Mouse (Mus musculus) heart, postnatal 0 days (tissue): Measurements from ENCODE around the gene Gm43552. TPM values are rescaled to one million over a fixed set of nuclear protein-coding genes. Genes with fewer than 3 reads are reported as not detected.

Experiments
- ATAC-seq: fragments of 200-750 bp; cut with Nextera tagmentation; 2 replicates; pipeline ENCODE4 v1.8.0; 2017; ENCODE audit warnings: low read depth, moderate number of reproducible peaks, moderate library complexity; ENCODE audit not compliant: insufficient read depth
- DNase-seq: peaks from one replicate; pipeline ENCODE4 v3.0.0-alpha.2; 2016; ENCODE audit warnings: low spot score
- H3K27ac ChIP-seq: fragments of 300-500 bp; sonication (generic); 2 replicates; pipeline ENCODE4 v1.5.1; 2014; ENCODE audit warnings: low read depth, mild to moderate bottlenecking
- H3K27me3 ChIP-seq: fragments of 300-500 bp; sonication (generic); 2 replicates; pipeline ENCODE4 v1.6.1; 2014; ENCODE audit warnings: low read length, mixed read lengths; ENCODE audit not compliant: control insufficient read depth, insufficient read depth
- H3K36me3 ChIP-seq: fragments of 300-500 bp; sonication (generic); replicated peaks from 2 replicates; pipeline ENCODE4 v1.6.1; 2014; ENCODE audit warnings: low read length, mixed read lengths; ENCODE audit not compliant: control insufficient read depth, insufficient read depth
- H3K4me1 ChIP-seq: fragments of 300-500 bp; sonication (generic); 2 replicates; pipeline ENCODE4 v1.6.1; 2014; ENCODE audit warnings: antibody characterized with exemption; ENCODE audit not compliant: control insufficient read depth, insufficient read depth
- H3K4me2 ChIP-seq: fragments of 300-500 bp; sonication (generic); 2 replicates; pipeline ENCODE4 v1.6.1; 2014; ENCODE audit warnings: low read depth, mild to moderate bottlenecking, low read length, moderate library complexity
- H3K4me3 ChIP-seq: fragments of 300-500 bp; sonication (generic); 2 replicates; pipeline ENCODE4 v1.5.1; 2014; ENCODE audit warnings: low read depth, low read length
- H3K9ac ChIP-seq: fragments of 300-500 bp; sonication (generic); replicated peaks from 2 replicates; pipeline ENCODE4 v1.6.1; 2014; ENCODE audit warnings: low read depth, low read length, mixed read lengths
- H3K9me3 ChIP-seq: fragments of 300-500 bp; sonication (generic); replicated peaks from 2 replicates; pipeline ENCODE4 v1.6.1; 2016; ENCODE audit warnings: low read length; ENCODE audit not compliant: control insufficient read depth
- CTCF ChIP-seq: IDR thresholded peaks from 2 replicates; pipeline ENCODE4 v1.5.1; 2016; ENCODE audit warnings: antibody characterized with exemption, control low read depth, low read depth
- EP300 ChIP-seq: IDR thresholded peaks from 2 replicates; pipeline ENCODE4 v1.6.1; 2016; ENCODE audit warnings: antibody characterized with exemption, low read depth
- WGBS: fragments of 180-500 bp; shearing (Covaris S2); extraction: QIAGEN DNeasy Blood & Tissue Kit; methylation state at CpG from one replicate; pipeline ENCODE4 v1.1.7; 2014; 5-methylcytosine and 5-hydroxymethylcytosine counted together
- polyA plus RNA-seq: library from polyadenylated mRNA; unstranded; fragments of >200 nt; fragmentation: Nextera tagmentation; extraction: Ambion mirVana; gene quantifications from 2 replicates; pipeline ENCODE4 v1.2.1, GENCODE M21; 2015
- total RNA-seq: library from RNA; depleted of rRNA; stranded (reverse); fragments of >200 nt; gene quantifications from 2 replicates; pipeline ENCODE4 v1.2.3, GENCODE M21; 2014; ENCODE audit warnings: low replicate concordance

Gene Gm43552
- total and polyA plus RNA-seq, 2 experiments from 2014 or later, result not detected

GRCm38 (mm10) chr5:65491767-65492715, 592 bp downstream of the Gm43552 start:
- Histone ChIP-seq H3K27ac (peak overlapping the region; percentile 98), H3K36me3 (no peaks in the 10 kb centered on the region), H3K4me2 (peak overlapping the region; percentile 93), H3K4me3 (peak overlapping the region; percentile 79), H3K27me3 (no peaks in the 10 kb centered on the region), H3K4me1 (peaks cover 40% of the 10 kb centered on the region), H3K9me3 (no peaks in the 10 kb centered on the region), H3K9ac (peak overlapping the region; percentile 91)
- TF ChIP-seq EP300, result no peak
- TF ChIP-seq CTCF, result no peak
- under 1% methylated on average over 44 of the region's 57 CpGs for WGBS
- DNase-seq (peak; percentile 57), ATAC-seq (peak; percentile 77)

- WGBS, result 22% methylated on average over 4 of the region's 4 CpGs
- no peak for TF ChIP-seq EP300
- TF ChIP-seq CTCF, result no peak
- H3K4me3 ChIP-seq, result no peak overlapping the region
- H3K4me1 ChIP-seq, result peaks cover 42% of the 10 kb centered on the region
- no peaks in the 10 kb centered on the region for H3K9me3 ChIP-seq
- H3K27me3 ChIP-seq, result no peaks in the 10 kb centered on the region
- DNase-seq (peak; percentile 58), ATAC-seq (no peak)
- H3K4me2 ChIP-seq, result peak overlapping the region; percentile 11; the same call in 1 of the 2 replicates
- 0 out of 2 replicates have a peak overlapping the region, but pooled peaks have one; percentile 3 for H3K27ac ChIP-seq
- no peak overlapping the region for H3K9ac ChIP-seq
- no peaks in the 10 kb centered on the region for H3K36me3 ChIP-seq
Observed at GRCm38 (mm10) chr5:65489830-65490229, 2.8 kb downstream of the Gm43552 start.

- 64% methylated on average over 7 of the region's 7 CpGs for WGBS
- ATAC-seq, result no peak
- Histone ChIP-seq H3K4me2 (no peak overlapping the region), H3K9me3 (no peaks in the 10 kb centered on the region), H3K4me3 (no peak overlapping the region), H3K27ac (no peak overlapping the region), H3K27me3 (no peaks in the 10 kb centered on the region), H3K9ac (no peak overlapping the region), H3K4me1 (peaks cover 46% of the 10 kb centered on the region), H3K36me3 (no peaks in the 10 kb centered on the region)
- TF ChIP-seq CTCF (no peak), EP300 (no peak)
- no peak for DNase-seq
Observed at GRCm38 (mm10) chr5:65488725-65489124, 3.9 kb downstream of the Gm43552 start.

GRCm38 (mm10) chr5:65487381-65487780, 5.3 kb downstream of the Gm43552 start:
- no peak overlapping the region for H3K9ac ChIP-seq
- H3K27me3 ChIP-seq, result no peaks in the 10 kb centered on the region
- H3K4me1 ChIP-seq, result peaks cover 46% of the 10 kb centered on the region
- H3K4me2 ChIP-seq, result peak overlapping the region; percentile 22
- TF ChIP-seq CTCF (no peak), EP300 (no peak)
- DNase-seq, result peak; percentile 58
- H3K36me3 ChIP-seq, result no peaks in the 10 kb centered on the region
- no peak overlapping the region for H3K4me3 ChIP-seq
- no peaks in the 10 kb centered on the region for H3K9me3 ChIP-seq
- peak overlapping the region; percentile 86 for H3K27ac ChIP-seq
- 40% methylated on average over 10 of the region's 10 CpGs for WGBS
- ATAC-seq, result peak; percentile 52

- ATAC-seq (no peak), DNase-seq (no peak)
- Histone ChIP-seq H3K9me3 (no peaks in the 10 kb centered on the region), H3K4me3 (no peak overlapping the region), H3K4me1 (peaks cover 44% of the 10 kb centered on the region), H3K4me2 (no peak overlapping the region), H3K9ac (no peak overlapping the region), H3K27me3 (no peaks in the 10 kb centered on the region), H3K36me3 (no peaks in the 10 kb centered on the region), H3K27ac (peak overlapping the region; percentile 86; the same call in 1 of the 2 replicates)
- TF ChIP-seq EP300 (no peak), CTCF (no peak)
- 91% methylated on average over 2 of the region's 2 CpGs for WGBS
Observed at GRCm38 (mm10) chr5:65486514-65486913, 6.1 kb downstream of the Gm43552 start.
